Mouse (Mus musculus): Measurements from ENCODE around the gene Sesn3.

Sesn3 gene

DNA sequence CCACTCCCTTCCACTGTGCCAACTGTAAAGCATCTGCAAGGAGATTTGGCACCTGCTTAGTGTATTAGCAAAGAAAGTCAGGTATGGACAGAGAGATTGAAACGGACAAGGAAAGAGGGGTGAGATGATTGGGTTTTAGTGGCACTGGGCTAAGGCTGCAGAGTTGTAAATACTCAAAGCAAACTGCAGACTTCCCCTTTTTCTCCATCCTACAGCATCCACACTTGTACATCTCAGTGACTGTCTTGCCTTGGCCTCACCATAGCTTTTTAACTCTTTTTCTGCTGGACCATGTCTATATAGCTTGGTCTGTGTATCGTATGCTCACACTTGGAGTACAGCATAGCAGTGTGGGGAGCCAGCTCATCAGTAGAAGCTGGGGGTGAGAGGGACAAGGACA, 75.9 kb downstream of the Sesn3 start:
- DNase-seq (ENCODE audit: low read depth in 1 of 2, low spot score in 2 of 2): no peak

DNA sequence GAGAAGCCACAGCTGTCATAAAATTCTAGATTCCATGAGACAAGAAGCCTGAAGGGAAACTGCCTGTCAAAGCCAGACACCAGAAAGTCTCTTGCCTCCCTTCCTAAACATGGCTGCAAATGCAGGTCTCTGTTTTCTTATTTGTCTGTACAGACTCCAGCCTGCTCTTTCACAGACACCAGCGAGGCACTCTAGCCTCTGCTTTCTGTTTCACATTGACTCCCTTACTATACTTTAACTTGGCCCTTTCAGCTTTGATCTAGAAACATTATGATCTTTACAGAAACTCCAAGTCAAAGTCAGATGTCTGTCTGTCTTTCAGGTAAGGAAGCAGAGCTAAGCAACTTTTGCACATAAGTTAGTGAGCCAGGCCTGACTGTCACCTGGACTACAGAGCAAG, 77.5 kb downstream of the Sesn3 start:
- DNase-seq (ENCODE audit: low read depth in 1 of 2, low spot score in 2 of 2): no peak

DNA sequence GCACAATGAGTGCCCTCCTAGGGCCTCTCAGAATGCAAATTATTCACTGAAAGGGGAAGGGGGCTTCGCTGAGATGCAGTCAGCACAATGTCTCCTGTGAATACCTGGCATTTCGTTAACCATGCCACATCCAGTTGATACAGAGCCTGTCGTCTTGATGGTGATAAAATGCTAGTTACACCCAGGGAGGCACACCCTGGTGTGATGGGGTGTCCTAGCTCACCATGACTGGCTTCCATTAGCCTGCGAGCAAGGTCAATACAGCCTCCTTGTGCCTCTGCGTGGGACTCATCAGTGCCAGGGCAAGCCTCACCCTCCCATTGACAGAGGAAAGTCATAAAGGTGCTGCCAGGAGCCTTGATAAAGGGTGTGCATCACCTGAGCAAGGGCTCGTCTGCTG, 80.0 kb downstream of the Sesn3 start:
- DNase-seq (ENCODE audit: low read depth in 1 of 2, low spot score in 2 of 2): no peak

DNA sequence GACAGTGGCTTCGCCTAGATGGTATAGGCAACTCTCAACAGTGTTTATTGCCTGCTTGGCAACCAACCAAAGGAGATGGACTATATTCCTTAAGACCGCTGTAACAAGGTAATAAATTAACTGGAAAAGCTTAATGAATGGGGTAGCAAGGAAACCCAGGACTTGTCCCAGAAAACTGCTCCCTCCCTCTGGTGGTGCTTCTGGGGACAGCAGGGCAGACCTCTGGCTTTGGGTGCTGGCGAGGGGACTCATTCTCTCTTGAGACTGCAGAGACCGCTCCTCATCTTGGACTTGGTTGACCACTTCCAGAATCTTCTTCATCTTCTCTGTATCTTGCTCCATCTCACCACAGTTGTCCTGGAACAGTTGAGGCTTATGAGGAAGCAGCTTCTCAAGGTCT, 82.2 kb downstream of the Sesn3 start:
- no peak for DNase-seq (ENCODE audit: low read depth in 1 of 2, low spot score in 2 of 2)

DNA sequence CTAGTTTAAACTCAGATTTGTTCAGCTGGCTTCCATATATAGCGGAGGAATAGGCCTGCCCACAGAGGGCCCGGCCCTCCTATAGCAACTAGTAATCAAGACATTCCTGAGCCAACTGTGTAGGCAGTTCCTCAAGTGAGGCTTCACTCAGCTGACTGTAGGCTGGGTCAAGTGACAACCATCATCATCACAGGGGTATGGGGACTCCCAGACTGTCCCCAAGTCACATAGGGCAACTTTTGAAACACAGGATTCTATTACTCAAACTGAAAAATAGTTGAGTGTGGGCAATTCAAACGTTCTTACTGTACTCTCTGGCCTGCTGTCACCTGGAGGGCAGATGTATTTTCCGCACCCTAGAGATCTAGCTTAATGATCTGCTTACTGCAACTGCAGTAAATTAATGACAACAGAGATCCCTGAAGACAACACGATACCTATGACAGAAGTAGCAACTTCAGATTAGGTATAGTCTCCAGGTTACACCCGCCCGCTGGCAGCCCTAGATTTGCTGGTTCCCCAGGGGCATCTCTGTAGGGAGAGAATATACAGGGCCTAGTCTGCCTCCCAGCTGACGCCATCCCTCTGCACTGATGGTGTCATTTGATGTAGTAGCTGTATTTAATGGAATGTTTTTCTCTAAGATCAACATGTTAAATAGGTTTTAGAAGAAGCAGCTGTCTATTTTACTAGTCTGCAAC, 87.4 kb downstream of the Sesn3 start:
- no peak for DNase-seq (ENCODE audit: low read depth in 1 of 2, low spot score in 2 of 2)

DNA sequence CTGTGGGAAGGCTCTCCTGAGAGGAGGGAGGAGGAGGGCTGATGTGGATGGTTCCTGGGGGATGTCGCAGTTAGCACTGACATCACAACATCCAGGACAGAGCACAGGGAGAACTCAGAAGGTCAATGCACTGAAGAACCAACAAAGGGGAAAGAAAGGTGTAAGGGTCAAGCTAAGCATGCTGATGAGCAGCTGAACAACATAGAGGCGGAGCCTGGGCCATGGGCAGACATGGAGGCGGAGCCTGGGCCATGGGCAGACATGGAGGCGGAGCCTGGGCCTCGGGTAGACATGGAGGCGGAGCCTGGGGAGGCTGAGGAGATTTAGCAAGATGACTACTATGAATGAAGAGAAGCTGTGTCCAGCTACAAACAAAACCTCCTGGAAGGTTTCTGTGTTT, 88.7 kb downstream of the Sesn3 start:
- no peak for DNase-seq (ENCODE audit: low read depth in 1 of 2, low spot score in 2 of 2)

DNA sequence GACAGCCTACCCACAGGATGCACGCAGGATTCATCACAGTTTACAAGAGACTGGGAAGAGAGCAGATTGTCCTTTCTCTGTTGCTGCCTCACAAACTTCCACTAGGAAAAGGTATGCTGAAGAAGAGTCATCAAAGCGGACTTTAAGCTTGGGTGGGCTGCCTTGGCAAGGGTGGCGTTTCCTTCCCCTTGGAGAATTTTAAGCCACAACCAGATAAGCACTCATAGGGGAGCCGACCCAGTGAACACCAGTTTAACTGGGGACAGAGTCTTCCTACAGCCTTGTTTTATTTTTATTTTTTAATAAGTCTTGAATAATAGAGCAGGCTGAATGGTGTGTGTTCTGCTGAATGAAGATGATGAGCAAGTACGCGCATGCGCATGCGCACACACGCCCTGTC, 89.9 kb downstream of the Sesn3 start:
- DNase-seq (ENCODE audit: low read depth in 1 of 2, low spot score in 2 of 2): no peak

DNA sequence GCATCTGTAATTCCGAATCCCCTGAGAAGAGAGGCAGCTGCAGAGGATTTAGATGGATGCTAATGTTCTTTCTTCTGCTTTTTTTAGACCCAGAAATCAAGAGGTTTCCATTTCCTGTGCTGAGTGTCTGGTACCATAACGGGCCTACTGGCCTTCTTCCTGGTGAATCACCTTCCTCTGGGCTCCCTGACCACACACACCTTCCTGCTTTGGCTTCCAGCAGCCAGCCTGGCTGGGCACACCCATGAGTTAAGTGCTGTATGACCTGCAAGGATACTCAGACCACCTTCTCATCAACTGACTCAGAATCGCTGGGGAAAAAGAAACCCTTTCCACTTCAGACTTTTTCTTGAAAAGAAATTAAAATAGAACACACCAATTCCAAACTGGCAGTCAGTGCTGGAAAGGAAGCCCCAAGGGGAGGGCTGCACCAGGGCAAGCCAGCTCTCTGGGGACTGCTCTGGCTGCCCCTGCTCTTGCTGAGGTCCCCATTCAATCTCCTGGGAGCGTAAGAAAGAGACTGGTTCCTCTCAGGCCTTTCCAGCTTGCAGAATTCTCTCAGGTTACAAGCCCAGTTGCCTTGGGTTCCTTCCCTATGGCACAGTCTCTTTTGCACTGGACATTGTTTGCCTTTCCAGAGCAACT, 90.7 kb downstream of the Sesn3 start:
- DNase-seq (ENCODE audit: low read depth in 1 of 2, low spot score in 2 of 2): no peak

DNA sequence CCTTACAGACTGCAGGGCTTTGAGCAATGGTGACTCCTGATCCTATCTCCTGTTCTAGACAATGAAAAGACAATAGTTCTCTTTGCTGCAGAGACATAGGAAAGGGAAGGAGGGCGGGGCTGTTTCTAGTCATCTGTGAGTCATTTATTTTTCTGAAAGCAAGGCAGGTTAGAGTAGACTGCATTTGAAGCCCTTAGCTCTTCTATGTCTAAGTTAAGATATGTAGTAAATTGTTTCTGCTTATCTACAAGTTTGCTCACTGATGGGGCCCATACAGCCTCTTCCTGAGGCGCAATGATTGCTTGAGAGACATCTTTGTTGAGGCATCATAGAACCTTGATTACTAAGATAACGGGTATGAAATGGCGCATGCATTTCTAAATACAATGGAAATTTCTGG, 93.0 kb downstream of the Sesn3 start:
- DNase-seq (ENCODE audit: low read depth in 1 of 2, low spot score in 2 of 2): no peak

DNA sequence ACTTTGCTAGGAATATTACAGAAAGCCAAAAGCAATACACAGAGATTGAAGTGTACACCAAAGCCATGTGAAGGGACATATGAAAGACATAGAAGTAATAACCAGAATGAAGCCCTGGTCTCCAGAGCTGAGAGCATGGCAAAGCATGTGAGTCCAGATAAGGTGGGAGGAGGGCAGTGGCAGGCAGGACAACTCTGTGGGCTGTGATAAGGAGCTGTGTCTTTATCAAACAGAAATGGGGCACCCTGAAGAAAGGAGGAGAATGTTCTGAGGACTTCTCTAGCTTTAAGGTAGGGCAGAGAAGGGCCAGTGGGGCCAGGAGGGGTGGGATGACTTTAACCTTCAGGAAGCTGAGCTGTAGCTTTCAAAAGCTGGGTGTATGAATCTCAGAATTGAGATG, 94.4 kb downstream of the Sesn3 start:
- DNase-seq (ENCODE audit: low read depth in 1 of 2, low spot score in 2 of 2): no peak

DNA sequence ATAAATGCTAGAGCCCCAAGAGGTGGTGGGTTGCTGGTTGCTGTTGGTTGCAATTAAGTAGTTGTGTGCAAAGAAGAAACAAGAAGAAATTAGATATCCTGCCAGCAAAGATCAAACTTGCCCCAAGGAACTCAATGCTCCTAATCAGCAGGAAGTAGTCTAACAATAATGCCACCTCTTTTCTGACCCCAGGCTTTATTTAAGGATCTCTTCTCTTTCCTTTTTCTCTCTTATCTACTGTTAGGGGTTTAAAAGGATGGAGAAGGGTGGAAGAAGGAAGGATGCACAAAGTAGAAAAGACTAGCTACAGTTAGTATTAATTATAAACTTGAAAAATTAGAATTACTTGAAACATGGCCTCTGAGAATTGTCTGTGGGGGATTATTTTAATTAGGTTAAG, 97.6 kb downstream of the Sesn3 start:
- DNase-seq (ENCODE audit: low read depth in 1 of 2, low spot score in 2 of 2): no peak

DNA sequence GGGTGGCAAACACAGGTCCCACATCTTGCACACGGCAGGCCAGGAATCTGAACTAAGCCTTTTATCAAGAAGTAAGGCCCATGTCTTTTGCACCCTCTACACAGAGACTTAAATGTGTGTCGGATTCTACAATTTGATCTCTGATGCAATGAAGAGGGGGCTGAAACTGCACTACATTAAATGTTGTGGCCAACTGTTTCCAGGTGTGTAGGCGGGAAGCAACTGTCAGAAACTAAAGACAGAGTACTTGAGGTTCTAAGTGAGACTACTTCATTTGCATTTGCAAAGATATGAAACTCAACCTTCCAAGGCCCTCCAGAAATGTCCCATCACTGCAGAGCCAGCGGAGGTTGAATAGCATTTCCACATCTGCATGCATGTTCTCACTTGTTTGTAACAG, 101.3 kb downstream of the Sesn3 start:
- no peak for DNase-seq (ENCODE audit: low read depth in 1 of 2, low spot score in 2 of 2)

DNA sequence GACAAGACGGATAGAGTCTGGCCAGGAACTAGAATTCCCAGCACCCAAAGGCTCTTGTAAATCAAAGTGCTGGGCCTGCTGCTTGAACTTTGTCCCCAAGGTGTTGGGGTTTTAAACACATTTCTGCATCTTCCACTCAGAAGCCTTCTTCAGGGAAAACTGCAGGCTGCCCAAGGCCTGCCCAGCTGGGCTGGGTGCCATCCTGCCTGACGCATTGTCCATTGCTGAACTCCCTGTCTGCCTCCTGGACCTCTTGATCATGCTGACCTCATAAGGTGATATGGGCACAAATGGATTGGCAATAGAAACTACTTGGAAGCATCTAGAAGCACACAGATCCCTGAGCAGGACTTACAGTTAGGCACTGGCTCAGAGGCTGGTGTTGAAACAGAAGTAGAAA, 103.3 kb downstream of the Sesn3 start:
- no peak for DNase-seq (ENCODE audit: low read depth in 1 of 2, low spot score in 2 of 2)

DNA sequence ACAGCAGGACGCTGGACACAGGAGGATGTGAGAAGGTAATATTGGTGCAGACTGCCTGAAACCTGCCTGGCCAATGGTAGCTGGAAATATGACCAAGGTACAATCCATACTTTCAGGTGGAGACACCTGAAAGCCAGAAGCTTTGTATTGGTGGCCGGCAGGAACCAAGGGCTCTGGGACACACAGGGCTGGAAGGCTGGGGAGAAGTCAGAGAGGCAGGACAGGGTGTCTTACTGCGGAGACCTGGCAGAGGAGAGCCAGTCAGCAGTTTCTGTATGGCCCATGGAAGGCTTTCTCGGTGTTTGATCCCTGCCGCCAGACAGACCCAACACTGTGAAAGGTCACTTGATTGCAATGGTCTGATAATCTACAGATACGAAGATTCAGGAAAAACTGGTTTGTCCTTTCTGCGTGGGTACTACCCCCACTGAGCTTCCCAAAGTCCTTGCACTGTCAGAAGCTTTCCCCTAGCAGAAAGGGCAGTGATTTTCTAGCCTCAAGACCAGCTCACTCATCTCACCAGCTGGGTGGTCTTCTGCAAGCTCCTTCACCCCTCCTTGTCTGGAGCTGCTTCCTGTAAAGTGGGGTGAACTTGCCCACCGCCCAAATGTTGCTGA, 105.0 kb downstream of the Sesn3 start:
- no peak for DNase-seq (ENCODE audit: low read depth in 1 of 2, low spot score in 2 of 2)

DNA sequence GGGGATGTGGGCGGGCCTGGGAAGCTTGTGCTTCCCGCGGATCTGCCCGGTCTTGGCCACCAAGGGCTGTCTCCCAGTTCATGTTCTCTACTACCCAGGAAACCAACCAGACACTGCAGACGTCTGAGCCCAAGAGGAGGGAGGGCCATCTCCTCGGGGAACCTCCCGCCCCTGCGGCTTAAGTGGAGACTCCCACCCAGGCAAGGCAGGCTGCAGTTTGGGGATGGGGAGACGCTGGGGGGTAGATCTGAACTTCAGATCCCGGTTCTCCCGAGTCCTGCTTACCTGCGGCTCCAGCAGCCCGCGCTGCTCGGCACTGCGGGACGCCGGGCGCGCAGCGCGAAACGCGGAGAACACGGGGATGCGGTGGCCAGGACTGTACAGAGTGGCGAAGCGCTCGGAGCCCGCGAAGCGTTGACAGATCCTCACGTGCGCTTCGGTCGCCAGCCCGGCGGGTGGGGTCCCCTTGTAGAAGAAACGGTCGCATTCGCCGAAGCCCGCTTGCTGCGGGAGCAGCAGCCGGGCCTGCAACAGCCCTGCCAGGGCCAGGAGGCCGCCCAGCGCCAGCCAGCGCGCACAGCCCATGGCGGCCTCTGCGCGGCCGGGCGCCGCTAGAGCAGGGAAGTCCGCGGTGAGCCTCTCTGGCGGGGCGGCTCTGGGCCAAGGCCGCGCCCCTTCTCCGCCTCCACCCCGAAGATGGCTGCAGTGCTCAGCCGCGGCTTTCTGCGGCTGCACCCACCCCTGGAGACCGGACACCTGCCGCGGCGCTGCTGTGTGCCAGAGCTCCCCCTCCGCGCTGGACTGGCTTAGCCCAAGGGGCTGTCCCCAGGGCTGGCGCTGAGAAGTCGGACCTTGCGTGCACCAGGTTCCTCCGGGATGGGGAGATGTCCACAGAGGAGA, 105.8 kb downstream of the Sesn3 start:
- peak; percentile 43 to 72 for DNase-seq (ENCODE audit: low read depth in 1 of 2, low spot score in 2 of 2)

DNA sequence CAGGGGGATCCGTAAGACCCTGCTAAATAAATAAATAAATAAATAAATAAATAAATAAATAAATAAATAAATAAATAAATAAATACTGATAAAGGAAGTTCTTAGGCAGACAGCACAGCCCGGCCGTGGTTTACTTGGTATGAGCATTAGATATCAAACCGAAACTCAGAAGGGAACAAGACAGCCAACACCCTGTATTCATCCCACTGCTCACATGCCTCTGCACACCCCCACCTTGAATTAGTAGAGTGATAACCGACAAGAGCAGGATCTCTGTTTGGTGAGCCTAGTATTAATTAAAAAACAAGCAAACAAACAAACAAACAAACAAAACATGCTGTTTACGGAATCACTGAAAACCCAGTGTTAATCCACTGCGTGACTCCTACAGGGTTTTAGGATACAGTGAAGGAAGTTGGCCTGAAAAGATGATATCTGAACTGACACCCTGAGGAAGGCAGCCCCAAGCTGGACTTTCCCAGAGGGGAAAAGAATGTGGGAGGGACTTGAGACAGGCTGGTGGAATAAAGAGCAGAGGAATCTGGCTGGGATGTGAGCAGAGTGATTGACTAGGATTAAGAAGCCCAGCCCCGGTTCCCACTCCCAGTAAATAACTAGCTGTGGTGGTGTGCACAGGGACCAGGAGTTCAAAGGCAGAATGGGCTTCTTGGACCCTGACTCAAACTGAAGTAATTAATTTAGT, 106.6 kb downstream of the Sesn3 start, which contains the start of gene Endod1:
TSS of gene Endod1 (minus strand) at position 155 of the 703 bp plus-strand sequence.
- DNase-seq (ENCODE audit: low read depth in 1 of 2, low spot score in 2 of 2): no peak

DNA sequence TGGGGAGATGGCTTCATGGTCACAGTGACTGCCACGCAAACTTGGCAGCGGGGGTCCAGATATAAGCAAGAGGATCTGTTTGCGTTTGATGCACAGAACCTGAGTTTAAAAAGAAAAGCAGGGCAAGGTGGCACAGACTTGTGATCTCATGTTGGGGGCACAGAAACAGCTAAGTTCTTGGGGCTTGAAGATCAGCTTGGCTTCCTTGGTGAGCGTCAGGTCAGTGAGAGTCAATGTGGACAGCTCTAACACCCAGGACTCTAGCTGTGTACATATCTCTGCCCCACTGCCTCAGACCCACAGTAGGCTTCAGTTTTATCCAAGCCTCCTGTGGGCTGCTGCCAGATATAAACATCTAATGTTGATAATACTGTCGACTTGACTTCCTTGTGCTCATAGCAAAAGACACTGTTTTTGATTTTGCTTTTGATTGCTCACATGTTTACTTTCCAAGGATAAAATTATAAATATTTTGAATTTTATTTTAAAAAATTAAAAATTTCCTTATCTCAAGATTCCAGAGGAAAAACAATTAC, 107.5 kb downstream of the Sesn3 start:
- no peak for DNase-seq (ENCODE audit: low read depth in 1 of 2, low spot score in 2 of 2)
